Mouse (Mus musculus): ENCODE data around the gene Ccdc71l. TPM values are rescaled to one million over a fixed set of nuclear protein-coding genes. Genes with fewer than 3 reads are reported as not detected.

The Ccdc71l gene
- polyA plus RNA-seq, 1 experiment from 2014 or later: 1.1 TPM

- no peaks in the 10 kb centered on the region for H3K36me3 ChIP-seq (ENCODE audit: insufficient read depth, low read length)
- H3K4me2 ChIP-seq (replicated peaks; ENCODE audit: low read depth, low read length): no peak overlapping the region
- no peak overlapping the region for H3K9ac ChIP-seq (replicated peaks; ENCODE audit: low read length)
- H3K9me3 ChIP-seq (ENCODE audit: low read length): no peaks in the 10 kb centered on the region
- no peaks in the 10 kb centered on the region for H3K27me3 ChIP-seq (ENCODE audit: insufficient read depth, low read length)
- ATAC-seq (ENCODE audit: low FRiP score, low TSS enrichment): no peak
- H3K27ac ChIP-seq (ENCODE audit: low read length): no peak overlapping the region
- no peak overlapping the region for H3K4me3 ChIP-seq (ENCODE audit: low read length)
- no peaks in the 10 kb centered on the region for H3K4me1 ChIP-seq (ENCODE audit: insufficient read depth, low read length)
- WGBS: 72% methylated on average over 1 of the region's 1 CpGs
Measured at GRCm38 (mm10) chr12:32419537-32419936, 41.0 kb downstream of the Ccdc71l start.

GRCm38 (mm10) chr12:32427832-32428231, 49.3 kb downstream of the Ccdc71l start:
- no peak for ATAC-seq (ENCODE audit: low FRiP score, low TSS enrichment)

GRCm38 (mm10) chr12:32431004-32431403, 52.5 kb downstream of the Ccdc71l start:
- Histone ChIP-seq H3K27ac (ENCODE audit: low read length) (no peak overlapping the region), H3K27me3 (ENCODE audit: insufficient read depth, low read length) (no peaks in the 10 kb centered on the region), H3K4me1 (ENCODE audit: insufficient read depth, low read length) (no peaks in the 10 kb centered on the region), H3K9ac (replicated peaks; ENCODE audit: low read length) (no peak overlapping the region), H3K36me3 (ENCODE audit: insufficient read depth, low read length) (no peaks in the 10 kb centered on the region), H3K4me2 (replicated peaks; ENCODE audit: low read depth, low read length) (no peak overlapping the region), H3K4me3 (ENCODE audit: low read length) (no peak overlapping the region), H3K9me3 (ENCODE audit: low read length) (no peaks in the 10 kb centered on the region)
- no peak for ATAC-seq (ENCODE audit: low FRiP score, low TSS enrichment)
- 65% methylated on average over 1 of the region's 1 CpGs for WGBS

More at GRCm38 (mm10) chr12:32427832-32428231, 49.3 kb downstream of the Ccdc71l start:
- H3K9me3 ChIP-seq (ENCODE audit: low read length): no peaks in the 10 kb centered on the region
- H3K4me2 ChIP-seq (replicated peaks; ENCODE audit: low read depth, low read length): no peak overlapping the region
- H3K9ac ChIP-seq (replicated peaks; ENCODE audit: low read length): no peak overlapping the region
- H3K4me1 ChIP-seq (ENCODE audit: insufficient read depth, low read length): no peaks in the 10 kb centered on the region
- H3K27me3 ChIP-seq (ENCODE audit: insufficient read depth, low read length): no peaks in the 10 kb centered on the region
- H3K4me3 ChIP-seq (ENCODE audit: low read length): no peak overlapping the region
- no peaks in the 10 kb centered on the region for H3K36me3 ChIP-seq (ENCODE audit: insufficient read depth, low read length)
- no peak overlapping the region for H3K27ac ChIP-seq (ENCODE audit: low read length)

Other genes with a start within 250 kb of the Ccdc71l start
- 2.7 and 2.9 TPM in 2 replicates for gene Pik3cg, start 170.0 kb upstream of the Ccdc71l start, polyA plus RNA-seq (2015; fragmentation: Nextera tagmentation; extraction: Ambion mirVana)